Mouse (Mus musculus) adrenal gland (tissue): Measurements from ENCODE around the gene Mcam.

Experiments
- intact Hi-C: fragments of 180-260 bp; cut with DNase I; formaldehyde crosslinking; loops from one replicate; pipeline ENCODE4 v1.15.1; 2025

The Mcam gene

GRCm38 (mm10) chr9:44133287-44133686 is 982 bp upstream of the Mcam start:
- intact Hi-C loops: no loop called here

- intact Hi-C loops: no loop called here
Observed at GRCm38 (mm10) chr9:44134851-44135730, 822 bp downstream of the Mcam start.

- intact Hi-C loops: no loop called here
Observed at GRCm38 (mm10) chr9:44135731-44136411, 1.6 kb downstream of the Mcam start.

- intact Hi-C loops: no loop called here
Observed at GRCm38 (mm10) chr9:44137846-44138245, 3.6 kb downstream of the Mcam start.

GRCm38 (mm10) chr9:44141951-44142350 is 7.7 kb downstream of the Mcam start:
- intact Hi-C loops: no loop called here

- intact Hi-C loops: no loop called here
Observed at GRCm38 (mm10) chr9:44143421-44143820, 9.2 kb downstream of the Mcam start.

GRCm38 (mm10) chr9:44144023-44144717 is 9.9 kb downstream of the Mcam start:
- intact Hi-C loops: no loop called here

GRCm38 (mm10) chr9:44144718-44145060 is 10.4 kb downstream of the Mcam start:
- intact Hi-C loops: loop anchor here (5.0 kb wide), 1 partner anchor 38 kb away; no protein-coding TSS in a partner anchor

GRCm38 (mm10) chr9:44147290-44147689 is 13.0 kb downstream of the Mcam start:
- intact Hi-C loops: loop anchor here (5.0 kb wide), 1 partner anchor 35 kb away; no protein-coding TSS in a partner anchor

- intact Hi-C loops: no loop called here
Observed at GRCm38 (mm10) chr9:44159886-44160285, 25.6 kb downstream of the Mcam start.

- intact Hi-C loops: no loop called here
Observed at GRCm38 (mm10) chr9:44168931-44169330, 34.7 kb downstream of the Mcam start.

GRCm38 (mm10) chr9:44170691-44171151 is 36.5 kb downstream of the Mcam start:
- intact Hi-C loops: no loop called here

GRCm38 (mm10) chr9:44175556-44175955 is 41.3 kb downstream of the Mcam start:
- intact Hi-C loops: no loop called here

- intact Hi-C loops: no loop called here
Observed at GRCm38 (mm10) chr9:44175957-44176356, 41.7 kb downstream of the Mcam start.

GRCm38 (mm10) chr9:44177405-44177804 is 43.1 kb downstream of the Mcam start:
- intact Hi-C loops: no loop called here

GRCm38 (mm10) chr9:44178389-44178788 is 44.1 kb downstream of the Mcam start:
- intact Hi-C loops: no loop called here

GRCm38 (mm10) chr9:44178811-44179210 is 44.5 kb downstream of the Mcam start:
- intact Hi-C loops: no loop called here

GRCm38 (mm10) chr9:44181537-44181936 is 47.3 kb downstream of the Mcam start:
- intact Hi-C loops: loop anchor here (5.0 to 10.0 kb wide), 2 partner anchors 34 to 53 kb away; partner anchors contain the start of gene Cbl

- intact Hi-C loops: loop anchor here (5.0 to 10.0 kb wide), 2 partner anchors 35 to 53 kb away; partner anchors contain the start of gene Cbl
Observed at GRCm38 (mm10) chr9:44182260-44182659, 48.0 kb downstream of the Mcam start.

GRCm38 (mm10) chr9:44188223-44188622 is 54.0 kb downstream of the Mcam start:
- intact Hi-C loops: loop anchor here (10.0 kb wide), 1 partner anchor 47 kb away; the partner anchor contains the start of gene Cbl

GRCm38 (mm10) chr9:44191166-44191565 is 56.9 kb downstream of the Mcam start:
- intact Hi-C loops: no loop called here
